Mouse (Mus musculus) spleen, postnatal 0 days (tissue): ENCODE measurements around the gene Opn1mw. TPM values are rescaled to one million over a fixed set of nuclear protein-coding genes. Genes with fewer than 3 reads are reported as not detected.

Experiments
- polyA plus RNA-seq: library from polyadenylated mRNA; unstranded; fragments of >200 nt; fragmentation: Nextera tagmentation; extraction: Ambion mirVana; gene quantifications from 2 replicates; pipeline ENCODE4 v1.2.1, GENCODE M21; 2015

Opn1mw gene
- polyA plus RNA-seq: not detected in 2 replicates

DNA sequence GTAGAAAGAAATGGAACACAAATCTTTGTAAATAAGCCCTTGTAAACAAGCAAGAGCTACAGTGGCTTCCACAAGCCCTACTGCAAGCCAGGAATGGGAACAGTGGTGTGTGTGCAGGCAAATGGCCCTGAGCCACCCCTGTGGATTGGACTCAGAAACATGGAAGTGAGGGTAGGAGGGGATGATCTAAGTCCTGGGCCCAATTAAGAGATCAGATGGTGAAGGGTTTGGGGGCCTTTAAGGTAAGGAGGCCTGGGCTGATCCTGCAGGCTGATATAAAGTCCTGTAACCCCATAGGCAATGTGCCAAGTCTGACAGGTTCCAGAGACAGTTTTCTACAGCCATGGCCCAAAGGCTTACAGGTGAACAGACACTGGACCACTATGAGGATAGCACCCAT, at the start of gene Opn1mw:
TSS of gene Opn1mw (plus strand) at position 301 of the 400 bp plus-strand sequence.

DNA sequence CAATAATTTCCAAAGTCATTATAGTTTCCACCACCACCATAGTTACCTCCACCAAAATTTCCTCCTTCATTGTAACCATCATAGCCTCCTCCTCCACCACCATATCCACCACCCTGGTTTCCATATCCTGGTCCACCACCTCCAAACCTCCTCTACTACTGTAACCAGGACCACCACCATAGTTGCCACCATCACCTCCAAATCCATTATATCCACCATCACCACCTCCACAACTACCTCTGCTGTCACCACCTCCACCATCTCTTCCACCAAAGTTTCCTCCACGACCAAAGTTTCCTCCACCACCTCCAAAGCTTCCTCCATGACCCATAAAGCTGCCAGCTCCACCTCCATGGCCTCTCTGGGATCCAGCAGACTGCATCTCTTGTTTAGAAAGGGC, 8.0 kb downstream of the Opn1mw start, which contains the start of gene Mecp2:
TSS of gene Mecp2 (minus strand) at position 101 of the 400 bp plus-strand sequence.

DNA sequence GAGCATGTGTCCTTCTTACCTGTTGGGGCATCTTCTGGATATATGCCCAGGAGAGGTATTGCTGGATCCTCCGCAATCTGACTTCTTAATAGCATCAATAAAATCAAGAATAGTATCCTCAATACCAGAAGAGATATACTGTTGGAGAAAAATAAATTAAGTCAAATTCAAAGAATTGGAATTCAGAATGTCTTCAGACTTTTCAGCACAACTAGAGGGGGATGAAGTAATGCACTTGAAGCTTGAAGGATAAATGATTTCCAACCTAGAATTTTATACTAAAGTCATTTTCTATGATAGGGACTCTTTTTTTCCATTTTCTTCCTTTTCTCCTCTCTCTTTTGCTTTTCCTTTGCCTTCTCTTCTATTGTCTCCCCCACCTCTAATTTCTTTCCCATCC, 40.5 kb downstream of the Opn1mw start, which contains the start of gene Tex28:
TSS of gene Tex28 (minus strand) at position 101 of the 400 bp plus-strand sequence.

DNA sequence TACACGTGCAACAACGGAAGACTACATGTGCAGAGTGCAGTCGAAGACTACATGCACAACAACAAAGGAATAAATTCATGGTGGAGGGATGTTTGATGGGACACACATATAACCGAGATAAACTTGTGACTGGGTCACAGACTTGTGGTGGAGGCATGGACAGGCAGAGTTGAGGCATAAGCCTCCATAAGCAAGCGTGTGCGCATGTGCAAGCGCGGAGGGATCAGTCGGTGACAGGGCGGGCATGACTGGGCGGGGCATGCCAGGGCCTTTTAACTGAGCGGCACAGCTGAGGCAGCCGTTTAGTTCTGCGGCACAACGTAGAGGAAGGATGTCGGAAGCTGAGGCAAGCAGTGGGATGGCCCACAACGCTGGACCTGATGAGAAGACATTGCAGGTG, 49.7 kb downstream of the Opn1mw start, which contains the start of gene Tktl1:
TSS of gene Tktl1 (plus strand) at position 301 of the 400 bp plus-strand sequence.

Other genes starting within 250 kb of the Opn1mw start
- 0.53 and 0.99 TPM in 2 replicates for gene Avpr2, start 235.4 kb upstream of the Opn1mw start, polyA plus RNA-seq
- 0.27 and 0.42 TPM in 2 replicates for gene L1cam, start 231.4 kb upstream of the Opn1mw start, polyA plus RNA-seq
- 12.1 and 16.0 TPM in 2 replicates for gene Arhgap4, start 205.6 kb upstream of the Opn1mw start, polyA plus RNA-seq
- 94.1 and 101 TPM in 2 replicates for gene Naa10, start 205.5 kb upstream of the Opn1mw start, polyA plus RNA-seq
- 24.2 and 31.6 TPM in 2 replicates for gene Renbp, start 196.6 kb upstream of the Opn1mw start, polyA plus RNA-seq
- 38.3 and 38.7 TPM in 2 replicates for gene Hcfc1, start 161.1 kb upstream of the Opn1mw start, polyA plus RNA-seq
- gene Irak1, start 103.5 kb upstream of the Opn1mw start, polyA plus RNA-seq: 36.2 and 38.0 TPM in 2 replicates
- 8.1 and 9.0 TPM in 2 replicates for gene Mecp2, start 7.9 kb downstream of the Opn1mw start, polyA plus RNA-seq
- not detected in 2 replicates for gene Tex28, start 40.4 kb downstream of the Opn1mw start, polyA plus RNA-seq
- 0.05 TPM in 1 of 2 replicates, not detected in the other for gene Tktl1, start 49.8 kb downstream of the Opn1mw start, polyA plus RNA-seq
- gene Flna, start 122.4 kb downstream of the Opn1mw start, polyA plus RNA-seq: 107 and 134 TPM in 2 replicates
- gene Emd, start 127.2 kb downstream of the Opn1mw start, polyA plus RNA-seq: 14.7 and 15.4 TPM in 2 replicates
- gene Rpl10, start 143.3 kb downstream of the Opn1mw start, polyA plus RNA-seq: 740 and 747 TPM in 2 replicates
- gene Taz, start 154.4 kb downstream of the Opn1mw start, polyA plus RNA-seq: 42.8 and 48.5 TPM in 2 replicates
- gene Dnase1l1, start 154.9 kb downstream of the Opn1mw start, polyA plus RNA-seq: 27.8 and 31.3 TPM in 2 replicates
- 71.8 and 82.1 TPM in 2 replicates for gene Atp6ap1, start 169.6 kb downstream of the Opn1mw start, polyA plus RNA-seq
- 59.5 and 73.3 TPM in 2 replicates for gene Gdi1, start 177.5 kb downstream of the Opn1mw start, polyA plus RNA-seq
- 35.4 and 36.9 TPM in 2 replicates for gene Fam50a, start 185.6 kb downstream of the Opn1mw start, polyA plus RNA-seq
- gene Plxna3, start 201.6 kb downstream of the Opn1mw start, polyA plus RNA-seq: 1.1 and 1.8 TPM in 2 replicates
- 74.6 and 77.4 TPM in 2 replicates for gene Lage3, start 226.2 kb downstream of the Opn1mw start, polyA plus RNA-seq
- gene Ubl4a, start 245.8 kb downstream of the Opn1mw start, polyA plus RNA-seq: 46.3 and 50.9 TPM in 2 replicates
- 9.6 and 11.5 TPM in 2 replicates for gene Slc10a3, start 245.9 kb downstream of the Opn1mw start, polyA plus RNA-seq